Mouse (Mus musculus) megakaryocyte, embryonic 14.5 days (primary cell): ENCODE data around the gene Prorsd1.

Source experiments
- FLI1 ChIP-seq: IDR thresholded peaks from 2 replicates; pipeline ENCODE4 v1.6.1; 2012; ENCODE audit warnings: low read length, inconsistent platforms, mixed read lengths
- GATA1 ChIP-seq: IDR thresholded peaks from 3 replicates; pipeline ENCODE4 v1.6.1; 2012; ENCODE audit warnings: mixed read lengths, low read length, inconsistent platforms, borderline replicate concordance

DNA sequence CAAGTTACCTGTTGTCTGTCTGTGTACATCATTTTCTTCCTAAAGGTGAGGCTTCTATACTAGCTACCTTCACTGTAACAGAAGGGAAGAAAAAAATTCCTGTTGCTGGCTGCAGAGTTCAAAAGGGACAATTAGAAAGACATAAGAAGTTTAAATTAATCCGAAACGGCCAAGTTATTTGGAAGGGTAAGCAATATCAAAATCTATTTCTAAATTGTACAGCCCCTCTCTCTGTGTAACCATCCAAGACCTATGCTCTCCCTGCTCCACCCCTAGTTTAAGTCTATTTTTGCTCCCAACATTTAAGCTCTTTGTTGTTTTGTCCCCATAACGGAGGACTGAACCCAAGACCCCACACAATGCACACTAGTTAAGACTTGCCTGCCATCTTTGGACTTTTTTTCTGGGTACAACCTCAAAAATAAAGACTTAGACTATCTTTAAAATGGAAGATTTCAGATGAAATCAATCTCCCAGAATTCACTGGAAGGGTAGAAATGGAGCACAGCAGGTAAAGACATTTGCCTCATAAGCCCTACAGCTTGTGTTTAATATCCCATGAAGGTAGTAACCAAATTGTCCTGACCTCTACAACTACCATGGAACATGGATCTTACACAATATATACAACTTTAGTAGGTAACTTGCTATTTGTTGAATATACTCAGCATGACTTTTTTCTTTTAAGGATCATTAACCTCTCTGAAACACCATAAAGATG is 29.6 kb upstream of the Prorsd1 start:
- TF ChIP-seq GATA1 (no peak), FLI1 (no peak)
